8 mouse cellular contexts compared by ENCODE assay signal in the genomic region with DNA sequence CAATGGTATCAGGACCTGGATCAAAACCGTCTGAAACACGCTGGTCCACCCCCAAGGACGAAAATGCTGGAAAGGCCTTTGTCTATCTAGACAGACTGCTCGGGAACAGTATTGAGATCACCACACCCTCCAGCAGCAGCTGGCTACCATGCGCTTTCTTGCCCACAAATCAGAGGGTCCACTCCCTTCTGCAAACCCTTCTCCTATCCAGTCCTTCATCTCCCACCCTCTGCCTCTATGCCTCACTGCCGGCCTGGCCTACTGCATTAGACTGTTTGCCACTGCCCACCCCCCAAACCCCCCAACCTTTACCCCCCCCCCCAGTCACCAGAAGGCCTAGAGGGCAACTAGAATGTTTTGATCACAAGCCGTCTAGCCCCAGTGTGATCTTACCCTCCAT. TPM values are rescaled to one million over a fixed set of nuclear protein-coding genes. Genes with fewer than 3 reads are reported as not detected.
DNase-seq lines count a peak whose midpoint lies in the region; ATAC-seq and TF ChIP-seq lines count a peak whose summit lies in the region.
"Had no signal": no experiment of that assay in that cellular context is flagged by ENCODE, and none has a peak within 500 bp of the region (broad histone marks: within the 10 kb centered on the region; RNA-seq: fewer than 3 reads in every experiment).

No protein-coding gene starts in this region.

- no peaks in the 10 kb centered on the region for H3K9me3 ChIP-seq in lung, embryonic 14.5 days (ENCODE audit: low read depth, low read length)
- no peaks in the 10 kb centered on the region for H3K9me3 ChIP-seq in forebrain, embryonic 16.5 days (ENCODE audit: control insufficient read depth, low read length)
- H3K9me3 ChIP-seq in limb, embryonic 14.5 days (ENCODE audit: control insufficient read depth, low read length), result no peaks in the 10 kb centered on the region
- no peaks in the 10 kb centered on the region for H3K9me3 ChIP-seq in stomach, embryonic 15.5 days

- H3K36me3 ChIP-seq in lung, embryonic 14.5 days (ENCODE audit: insufficient read depth), result no peaks in the 10 kb centered on the region
- H3K36me3 ChIP-seq in forebrain, embryonic 16.5 days (ENCODE audit: control insufficient read depth, insufficient read depth), result no peaks in the 10 kb centered on the region
- no peaks in the 10 kb centered on the region for H3K36me3 ChIP-seq in limb, embryonic 14.5 days (ENCODE audit: control insufficient read depth, insufficient read depth, low read length)
- no peaks in the 10 kb centered on the region for H3K36me3 ChIP-seq in stomach, embryonic 15.5 days

- 61% methylated on average over 7 of the region's 7 CpGs for WGBS in lung, embryonic 14.5 days
- 43% methylated on average over 7 of the region's 7 CpGs for WGBS in forebrain, embryonic 16.5 days
- WGBS in limb, embryonic 14.5 days, result 67% methylated on average over 7 of the region's 7 CpGs
- 57% methylated on average over 7 of the region's 7 CpGs for WGBS in stomach, embryonic 15.5 days

- H3K27ac ChIP-seq in lung, embryonic 14.5 days (ENCODE audit: low read depth), result peak overlapping the region; percentile 95
- H3K27ac ChIP-seq in forebrain, embryonic 16.5 days (ENCODE audit: low read length), result peak overlapping the region; percentile 52
- H3K27ac ChIP-seq in limb, embryonic 14.5 days (replicated peaks; ENCODE audit: low read depth, low read length), result peak overlapping the region; percentile 91
- peak overlapping the region; percentile 68 for H3K27ac ChIP-seq in stomach, embryonic 15.5 days

- no peaks in the 10 kb centered on the region for H3K27me3 ChIP-seq in lung, embryonic 14.5 days (ENCODE audit: insufficient read depth, low read length)
- no peaks in the 10 kb centered on the region for H3K27me3 ChIP-seq in forebrain, embryonic 16.5 days (replicated peaks; ENCODE audit: control insufficient read depth, insufficient read depth, low read length)
- H3K27me3 ChIP-seq in limb, embryonic 14.5 days (ENCODE audit: control insufficient read depth, insufficient read depth, low read length), result no peaks in the 10 kb centered on the region
- no peaks in the 10 kb centered on the region for H3K27me3 ChIP-seq in stomach, embryonic 15.5 days (replicated peaks)

- no peak overlapping the region; the same call in 1 of the 2 replicates for H3K9ac ChIP-seq in lung, embryonic 14.5 days
- H3K9ac ChIP-seq in forebrain, embryonic 16.5 days (replicated peaks; ENCODE audit: low read depth, low read length), result no peak overlapping the region
- H3K9ac ChIP-seq in limb, embryonic 14.5 days (ENCODE audit: low read depth, low read length, severe bottlenecking), result no peak overlapping the region
- no peak overlapping the region for H3K9ac ChIP-seq in stomach, embryonic 15.5 days

- no peak for TF ChIP-seq POLR2A in limb, embryonic 14.5 days (IDR thresholded peaks at IDR 0.05; ENCODE audit: borderline replicate concordance, extremely low read depth, insufficient read depth, insufficient read length)

- peaks cover 34% of the 10 kb centered on the region for H3K4me1 ChIP-seq in lung, embryonic 14.5 days (ENCODE audit: insufficient read depth)
- peaks cover 23% of the 10 kb centered on the region for H3K4me1 ChIP-seq in forebrain, embryonic 16.5 days (replicated peaks; ENCODE audit: control insufficient read depth, insufficient read depth, low read length)
- H3K4me1 ChIP-seq in limb, embryonic 14.5 days (ENCODE audit: control insufficient read depth, insufficient read depth, low read length), result peaks cover 66% of the 10 kb centered on the region
- peaks cover 19% of the 10 kb centered on the region for H3K4me1 ChIP-seq in stomach, embryonic 15.5 days

- no peak for ATAC-seq in lung, embryonic 14.5 days (ENCODE audit: insufficient read depth)
- peak; percentile 25 for ATAC-seq in forebrain, embryonic 16.5 days
- no peak for ATAC-seq in limb, embryonic 14.5 days (ENCODE audit: low FRiP score, low read depth)
- ATAC-seq in stomach, embryonic 15.5 days (ENCODE audit: insufficient read depth, low FRiP score, low read depth), result no peak

- H3K4me2 ChIP-seq in lung, embryonic 14.5 days, result no peak overlapping the region
- no peak overlapping the region for H3K4me2 ChIP-seq in forebrain, embryonic 16.5 days (ENCODE audit: low read length)
- no peak overlapping the region for H3K4me2 ChIP-seq in limb, embryonic 14.5 days (replicated peaks; ENCODE audit: low read depth, low read length, severe bottlenecking)
- no peak overlapping the region for H3K4me2 ChIP-seq in stomach, embryonic 15.5 days

- no peak for TF ChIP-seq CTCF in lung, embryonic 14.5 days (IDR thresholded peaks at IDR 0.05; ENCODE audit: low read depth)

- no peak for DNase-seq in lung, embryonic 14.5 days
- no peak for DNase-seq in lung, postnatal 4 days
- no peak for DNase-seq in limb, embryonic 14.5 days (ENCODE audit: low spot score)
- DNase-seq in gastrocnemius, postnatal 10 days, result no peak
- no peak for DNase-seq in urinary bladder, postnatal 36 days (ENCODE audit: low spot score in 2 of 2)
- DNase-seq: kidney, postnatal 36 days had no signal

- no peak overlapping the region for H3K4me3 ChIP-seq in lung, embryonic 14.5 days (ENCODE audit: low read depth, low read length)
- H3K4me3 ChIP-seq in forebrain, embryonic 16.5 days (replicated peaks; ENCODE audit: low read length), result no peak overlapping the region
- H3K4me3 ChIP-seq in limb, embryonic 14.5 days (replicated peaks; ENCODE audit: low read length), result no peak overlapping the region
- H3K4me3 ChIP-seq in stomach, embryonic 15.5 days (replicated peaks), result no peak overlapping the region

RNA-seq across cellular contexts. Expression of a gene that starts 19.5 kb away (rescaled TPM):
- 0.84 and 1.1 TPM in 2 replicates for polyA plus RNA-seq in lung, embryonic 14.5 days (2014; fragmentation: Nextera tagmentation; extraction: Ambion mirVana)
- polyA plus RNA-seq in forebrain, embryonic 16.5 days (2015; fragmentation: Nextera tagmentation; extraction: Ambion mirVana), result 1.1 and 1.5 TPM in 2 replicates
- polyA plus RNA-seq in limb, embryonic 14.5 days (2012; rRNA removed), result 6.1 and 6.7 TPM in 2 replicates
- polyA plus RNA-seq in limb, embryonic 14.5 days (2014; fragmentation: Nextera tagmentation; extraction: Ambion mirVana), result 3.7 and 4.3 TPM in 2 replicates
- polyA plus RNA-seq in stomach, embryonic 15.5 days (2015; fragmentation: Nextera tagmentation; extraction: Ambion mirVana), result 6.2 and 6.9 TPM in 2 replicates
- 1 to 10 TPM; 5.3 to 7.4 TPM for total RNA-seq in gastrocnemius, postnatal 10 days (2021)

RNA-seq across cellular contexts. Expression of a gene that starts 51.7 kb away (rescaled TPM):
- 0.27 and 0.30 TPM in 2 replicates for polyA plus RNA-seq in lung, embryonic 14.5 days (2014; fragmentation: Nextera tagmentation; extraction: Ambion mirVana)
- polyA plus RNA-seq in forebrain, embryonic 16.5 days (2015; fragmentation: Nextera tagmentation; extraction: Ambion mirVana), result not detected in 2 replicates
- 0.35 and 0.43 TPM in 2 replicates for polyA plus RNA-seq in limb, embryonic 14.5 days (2012; rRNA removed)
- polyA plus RNA-seq in limb, embryonic 14.5 days (2014; fragmentation: Nextera tagmentation; extraction: Ambion mirVana), result 0.19 and 1.1 TPM in 2 replicates
- 7.9 and 8.8 TPM in 2 replicates for polyA plus RNA-seq in stomach, embryonic 15.5 days (2015; fragmentation: Nextera tagmentation; extraction: Ambion mirVana)
- total RNA-seq in gastrocnemius, postnatal 10 days (2021), result not detected

RNA-seq across cellular contexts. Expression of a gene that starts 54.6 kb away (rescaled TPM):
- 0.08 and 0.22 TPM in 2 replicates for polyA plus RNA-seq in lung, embryonic 14.5 days (2014; fragmentation: Nextera tagmentation; extraction: Ambion mirVana)
- polyA plus RNA-seq in forebrain, embryonic 16.5 days (2015; fragmentation: Nextera tagmentation; extraction: Ambion mirVana), result 0.29 and 0.38 TPM in 2 replicates
- polyA plus RNA-seq in limb, embryonic 14.5 days (2012; rRNA removed), result 2.8 and 7.1 TPM in 2 replicates
- 0.35 and 0.63 TPM in 2 replicates for polyA plus RNA-seq in limb, embryonic 14.5 days (2014; fragmentation: Nextera tagmentation; extraction: Ambion mirVana)
- polyA plus RNA-seq in stomach, embryonic 15.5 days (2015; fragmentation: Nextera tagmentation; extraction: Ambion mirVana), result 0.37 and 0.63 TPM in 2 replicates
- total RNA-seq in gastrocnemius, postnatal 10 days (2021), result under 1 TPM; 0.16 to 0.47 TPM
